Mouse (Mus musculus): ENCODE measurements around the gene Slc10a6.
A peak's percentile ranks its signal among the peaks of the same experiment; 100 is the strongest.

Gene Slc10a6

DNA sequence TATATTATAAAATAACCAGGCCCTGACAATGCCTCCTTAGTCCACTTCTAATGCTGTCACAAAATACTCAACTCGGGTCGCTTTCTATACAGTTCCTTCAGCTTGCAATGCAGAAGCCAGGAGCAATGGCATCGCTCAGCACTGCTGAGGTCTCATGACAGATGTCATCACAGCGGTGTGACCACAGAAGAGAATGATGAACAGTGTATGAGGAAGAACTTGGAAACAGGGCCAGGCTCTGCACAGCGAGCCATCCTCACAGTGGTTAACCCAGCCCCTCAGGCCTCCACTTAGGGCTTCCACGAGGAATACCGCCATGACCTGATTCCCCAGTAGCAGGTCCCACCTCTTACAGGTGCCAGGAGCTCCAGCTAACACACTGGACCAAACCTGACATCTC, 14.8 kb downstream of the Slc10a6 start:
- no peak for DNase-seq

DNA sequence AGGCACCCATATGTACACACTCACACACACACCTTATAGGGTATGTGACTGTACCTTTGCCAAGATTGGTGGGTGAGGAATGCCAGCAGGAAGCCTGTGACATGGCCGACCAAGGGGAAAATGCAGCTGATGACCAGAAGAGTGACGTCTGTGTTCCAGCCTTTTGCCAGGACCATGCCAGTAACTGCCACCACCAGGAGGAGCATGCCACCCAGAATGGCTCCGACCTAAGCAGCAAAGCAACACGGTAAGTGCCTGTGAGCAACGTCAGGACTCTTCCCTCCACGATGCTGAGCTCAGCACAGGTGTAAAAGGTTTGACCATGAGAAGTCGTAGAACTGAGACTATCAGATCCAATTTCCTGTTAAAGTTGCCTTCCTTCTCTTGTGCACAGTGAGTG, 16.9 kb downstream of the Slc10a6 start:
- DNase-seq, result no peak

DNA sequence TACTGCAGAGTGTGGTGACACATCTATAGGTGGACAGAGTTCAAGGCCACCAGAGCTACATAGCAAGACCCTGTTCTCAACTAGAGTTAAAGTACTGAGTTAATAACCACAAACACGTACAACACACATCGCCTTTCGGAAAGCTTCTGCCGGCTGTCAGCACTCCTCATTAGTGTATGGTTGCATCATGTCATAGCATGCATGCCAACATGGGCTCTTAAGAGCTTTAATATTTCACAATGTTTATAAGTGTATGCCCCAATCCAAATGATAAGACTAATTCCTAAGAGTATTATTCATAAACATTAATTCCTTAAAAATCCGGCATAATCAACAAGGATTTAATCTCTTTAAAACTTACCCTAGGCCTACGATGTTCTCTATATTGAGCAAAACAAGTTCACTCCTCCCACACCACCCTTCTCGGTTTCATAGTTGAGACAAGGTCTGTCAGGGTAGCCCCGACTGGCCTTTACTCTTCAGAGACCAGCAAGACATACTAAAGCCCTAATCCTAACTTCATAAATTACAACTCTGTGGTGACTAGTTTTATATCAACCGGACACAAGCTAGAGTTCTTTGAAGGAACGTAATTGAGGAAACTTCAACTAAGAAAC, 18.2 kb downstream of the Slc10a6 start:
- DNase-seq, result peak; percentile 47

DNA sequence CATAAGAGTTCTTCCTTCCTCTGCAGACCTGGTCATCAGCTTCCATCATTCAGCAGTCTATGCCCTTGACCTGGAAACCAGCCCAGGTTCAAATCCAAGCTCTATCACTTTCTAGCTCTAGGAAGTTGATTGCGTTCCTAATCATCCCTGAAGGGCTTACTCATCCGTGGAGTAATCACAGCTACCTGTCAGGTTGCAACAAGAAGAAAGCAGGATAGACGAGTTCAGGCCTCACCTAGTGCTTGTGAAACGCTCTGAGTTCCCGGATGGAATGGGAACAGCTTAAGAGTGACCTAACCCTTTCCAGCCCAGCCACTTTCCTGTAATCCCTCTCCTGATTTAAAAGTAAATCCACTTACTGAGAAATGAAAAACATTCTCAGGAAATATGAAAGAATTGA, 19.1 kb downstream of the Slc10a6 start:
- no peak for DNase-seq

DNA sequence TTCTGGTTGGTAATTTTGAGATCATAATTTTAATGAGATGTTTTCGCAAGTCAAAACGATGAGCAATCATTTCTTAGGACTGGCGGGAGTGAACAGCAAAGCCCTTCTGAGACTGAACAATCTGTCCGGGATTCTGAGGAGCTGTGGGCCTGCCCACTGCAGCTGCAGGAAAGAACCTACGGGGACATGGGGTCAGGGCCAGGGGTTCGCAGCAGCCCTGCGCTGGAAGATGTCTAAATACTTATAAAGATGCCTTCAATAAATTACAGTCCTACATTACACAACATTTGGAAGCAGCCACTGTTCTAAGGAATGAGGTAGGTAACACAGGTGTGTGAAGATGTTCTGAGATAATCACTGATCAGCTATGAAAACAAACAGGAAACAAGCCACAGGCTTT, 23.5 kb downstream of the Slc10a6 start:
- no peak for DNase-seq

DNA sequence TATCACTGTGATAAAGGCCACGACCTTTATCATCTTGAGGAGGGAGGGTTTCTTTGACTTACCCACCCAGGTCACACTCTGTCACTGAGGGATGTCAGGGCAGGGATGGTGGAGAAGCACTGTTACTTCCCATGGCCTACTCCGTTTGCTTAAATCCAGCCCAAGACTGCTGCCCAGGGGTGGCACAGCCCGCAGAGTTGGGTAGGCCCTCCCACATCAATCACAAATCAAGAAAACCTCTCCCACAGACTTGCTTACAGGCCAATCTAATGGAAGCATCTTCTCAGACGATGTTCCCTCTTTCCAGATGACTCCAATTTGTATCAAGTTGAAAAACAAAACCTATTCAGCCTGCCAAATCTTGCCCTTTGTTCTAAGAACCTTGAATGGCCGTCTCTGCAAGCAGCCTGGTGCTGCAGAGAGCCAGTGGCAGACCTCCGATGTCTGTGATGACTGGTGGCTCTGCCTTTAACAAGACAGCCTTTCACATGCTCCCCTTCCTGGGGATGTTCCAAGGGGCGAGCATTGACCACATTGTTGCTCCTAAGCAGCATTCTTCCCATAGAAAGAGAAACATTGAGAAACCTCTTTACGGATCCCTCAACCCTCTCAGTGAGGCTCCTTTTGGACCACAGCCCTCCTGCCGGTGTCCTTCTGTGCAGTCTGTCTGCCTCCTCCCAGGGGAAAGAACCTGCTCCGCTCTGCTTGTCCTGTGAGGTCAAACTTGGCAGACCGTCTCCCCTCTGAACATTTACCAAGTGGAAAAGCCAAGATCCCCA, 25.9 kb downstream of the Slc10a6 start:
- peak; percentile 35 for DNase-seq

DNA sequence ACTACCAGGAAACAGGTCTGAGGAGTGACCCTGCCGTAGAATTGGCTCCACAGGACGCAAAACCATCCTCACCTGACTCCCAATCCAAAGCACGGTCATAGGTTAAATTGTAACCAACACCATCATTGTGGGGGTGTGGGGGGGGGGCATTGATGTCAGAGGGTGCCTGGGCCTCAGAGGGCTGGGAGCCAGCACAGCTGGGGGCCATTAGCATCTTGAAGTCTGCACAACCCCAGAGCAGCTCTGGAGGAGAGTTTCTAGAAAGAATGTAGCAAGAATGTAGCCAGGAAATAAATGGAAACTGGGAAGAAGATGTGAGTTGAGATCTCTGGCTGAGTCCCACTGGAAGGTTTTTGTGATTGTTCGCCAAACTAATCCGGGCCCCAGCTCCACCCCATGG, 30.3 kb downstream of the Slc10a6 start:
- no peak for DNase-seq

DNA sequence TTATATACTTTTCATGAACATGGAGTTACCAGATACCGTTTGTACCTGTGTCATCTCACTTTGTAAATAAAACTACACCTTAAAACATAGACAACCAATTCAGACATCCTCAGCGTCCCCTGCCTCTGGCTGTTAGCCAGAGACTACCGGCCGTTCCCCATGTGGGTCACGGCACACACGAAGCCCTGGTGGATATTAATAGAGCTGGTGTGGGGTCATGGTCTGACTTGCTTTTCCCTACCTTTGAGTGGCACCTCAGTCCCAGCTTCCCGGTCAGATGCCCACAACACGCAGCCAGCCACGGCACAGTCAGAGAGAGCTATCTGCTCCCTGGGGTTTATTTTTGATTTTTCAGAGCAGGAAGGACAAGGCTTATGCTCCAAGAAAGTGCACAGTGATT, 30.9 kb downstream of the Slc10a6 start:
- DNase-seq, result no peak

DNA sequence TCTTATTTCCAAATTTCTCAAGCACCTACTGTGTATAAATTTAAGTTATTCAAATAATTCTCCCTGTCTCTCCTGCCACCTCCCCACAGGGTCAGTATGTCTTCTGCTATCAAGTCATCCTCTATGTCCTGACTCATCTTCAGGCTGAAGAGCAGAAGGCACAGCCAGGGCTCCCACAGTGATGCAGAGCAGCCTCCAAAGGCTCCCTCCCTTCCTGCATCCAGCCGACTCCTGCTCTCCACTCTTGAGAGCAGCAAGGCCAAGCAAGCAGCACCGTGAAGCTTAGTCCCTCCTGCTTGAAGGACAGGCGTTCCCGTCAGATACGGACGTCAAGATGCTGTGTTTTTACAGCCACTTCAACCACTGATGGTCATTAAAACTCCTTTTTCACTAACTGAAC, 31.6 kb downstream of the Slc10a6 start:
- no peak for DNase-seq

DNA sequence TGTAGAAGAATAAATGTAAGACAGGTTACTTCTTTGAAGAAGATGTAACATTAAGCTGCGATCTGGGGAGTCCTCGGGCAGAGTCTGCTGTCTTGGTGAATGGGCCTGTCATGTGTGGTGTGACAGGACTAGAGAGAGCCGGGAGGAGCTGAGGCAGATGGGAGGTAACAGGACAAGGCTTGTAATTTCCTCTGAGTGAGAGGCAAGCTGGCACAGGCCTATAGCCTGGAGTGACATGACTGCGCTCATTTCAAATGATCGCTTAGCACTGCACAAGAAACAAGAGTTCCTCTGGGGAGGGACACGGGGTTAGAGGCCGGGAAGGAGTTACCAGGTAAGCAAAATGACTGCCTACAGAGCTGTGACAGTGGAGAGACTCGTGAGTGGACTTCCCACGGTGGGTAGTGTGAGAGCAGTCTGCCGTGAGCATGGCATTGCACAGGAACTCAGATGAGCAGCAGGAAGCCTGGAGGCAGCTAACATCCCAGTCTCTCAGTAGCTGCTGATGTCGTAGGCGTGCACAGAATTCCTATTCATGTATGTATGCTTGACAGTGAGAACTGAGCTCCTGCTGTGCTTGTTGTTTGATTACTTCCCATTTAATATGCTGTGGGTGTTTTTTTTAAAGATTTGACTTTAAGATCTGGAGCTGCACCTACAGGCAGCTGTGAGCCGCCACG, 32.6 kb downstream of the Slc10a6 start:
- DNase-seq, result no peak

DNA sequence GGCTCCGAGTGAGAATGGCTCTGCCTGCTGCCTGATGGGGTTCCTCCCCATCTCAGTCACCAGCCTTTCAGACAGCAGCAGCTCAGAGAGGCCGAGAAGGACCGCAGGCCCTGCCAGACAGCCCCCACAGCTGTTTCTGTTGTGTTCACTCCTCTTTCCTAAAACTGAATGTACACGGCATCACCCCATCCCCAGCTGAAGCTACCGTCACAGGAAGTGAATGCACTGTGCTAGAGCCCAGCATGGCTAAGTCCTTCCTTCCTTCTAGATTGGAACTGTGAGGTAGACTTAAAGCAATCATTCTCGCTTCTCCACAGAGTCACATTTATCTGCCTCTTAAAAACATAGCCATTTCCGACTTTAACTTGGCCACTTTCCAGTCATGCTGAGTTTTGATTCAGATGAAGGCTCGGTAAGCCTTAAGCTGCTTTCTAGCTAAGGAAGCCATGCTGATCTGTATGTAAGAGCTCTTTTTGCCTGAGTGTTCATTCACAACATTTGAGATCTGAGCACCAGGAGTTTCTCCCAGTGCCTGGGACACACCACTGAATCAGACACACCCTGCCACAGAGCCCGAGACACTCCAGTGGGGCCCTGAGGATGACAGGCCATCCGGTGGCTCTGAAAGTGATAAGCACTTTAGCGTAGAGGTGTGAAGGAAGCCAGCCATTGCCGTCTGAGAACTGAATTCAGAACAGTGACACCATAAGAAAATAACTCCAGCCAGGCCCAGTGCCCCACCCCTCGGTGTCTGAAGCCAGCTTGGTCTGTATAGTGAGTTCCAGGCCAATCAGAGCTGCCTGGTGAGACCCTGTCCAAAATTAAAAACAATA, 33.6 kb downstream of the Slc10a6 start:
- DNase-seq, result no peak

DNA sequence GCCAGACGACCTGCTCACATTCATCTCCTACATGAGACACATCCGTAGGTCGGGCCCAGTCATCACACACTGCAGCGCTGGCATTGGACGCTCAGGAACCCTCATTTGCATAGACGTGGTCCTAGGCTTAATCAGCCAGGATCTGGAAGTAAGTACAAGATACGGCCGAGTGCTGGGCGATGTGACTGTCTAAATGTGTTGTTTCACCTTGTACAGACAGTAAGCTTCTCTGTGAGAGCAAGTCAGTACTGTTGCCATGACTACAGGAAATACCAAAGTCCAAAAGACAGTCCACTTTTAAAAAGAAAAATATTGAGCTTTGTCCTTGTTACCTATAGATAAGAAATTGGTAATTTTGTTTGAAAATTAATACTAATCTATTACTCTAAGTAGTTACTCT, 35.6 kb downstream of the Slc10a6 start:
- DNase-seq, result no peak

DNA sequence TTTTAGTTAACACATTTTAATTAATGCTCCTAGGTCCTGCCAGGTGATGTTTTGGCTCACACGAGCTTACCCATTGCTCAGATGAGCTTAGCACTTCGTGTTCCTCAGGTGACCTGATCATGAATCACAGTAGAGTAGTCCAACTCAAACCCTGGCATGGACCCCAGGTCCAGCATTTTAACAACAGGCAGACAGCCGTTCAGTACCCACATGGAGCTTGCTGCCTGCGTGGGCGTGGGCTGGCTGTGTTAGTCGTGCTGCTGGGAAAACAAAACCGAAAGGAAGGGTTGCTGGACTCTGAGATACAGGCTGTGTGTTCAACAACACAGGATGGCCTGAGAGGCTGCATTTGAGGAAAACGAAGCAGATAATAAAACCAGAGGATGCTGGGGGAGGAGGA, 36.5 kb downstream of the Slc10a6 start:
- no peak for DNase-seq

DNA sequence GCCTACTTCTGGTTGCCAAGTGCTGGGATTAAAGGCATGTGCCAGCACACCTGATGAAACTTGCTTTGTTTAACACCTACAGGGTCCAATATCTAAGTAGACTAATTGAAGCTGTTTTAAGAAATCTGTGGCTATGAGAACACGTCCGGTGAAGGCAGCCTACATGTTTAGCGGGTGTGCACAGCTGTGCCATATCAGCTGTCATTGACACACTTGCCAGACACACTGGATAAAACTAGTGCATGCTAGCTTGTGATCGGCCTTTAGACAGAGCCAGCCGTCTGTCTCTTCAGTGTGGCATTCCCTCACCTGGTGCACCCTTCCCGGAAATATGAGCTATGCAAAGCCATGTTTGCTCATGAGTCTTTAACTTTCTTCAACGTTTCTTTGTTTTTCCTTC, 37.4 kb downstream of the Slc10a6 start:
- DNase-seq, result no peak

DNA sequence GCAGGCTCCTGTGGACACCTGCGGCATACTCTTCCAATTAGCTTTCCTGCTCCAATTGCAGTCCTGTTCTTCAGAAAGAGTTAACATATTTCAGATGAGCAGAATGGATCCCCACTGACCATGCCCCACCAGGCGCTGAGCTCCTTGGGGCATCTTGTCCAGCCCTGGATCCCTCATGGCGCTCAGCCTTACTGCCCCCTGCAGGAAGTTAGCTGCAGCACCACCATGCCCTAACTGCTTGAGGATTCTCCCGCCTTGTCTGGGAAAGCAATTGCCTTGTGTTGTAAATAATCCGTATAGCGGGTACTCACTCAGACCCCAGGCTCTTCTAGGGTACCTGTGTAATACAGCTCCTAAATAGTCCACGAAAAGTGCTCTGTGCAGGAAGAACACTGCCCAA, 42.0 kb downstream of the Slc10a6 start:
- no peak for DNase-seq

DNA sequence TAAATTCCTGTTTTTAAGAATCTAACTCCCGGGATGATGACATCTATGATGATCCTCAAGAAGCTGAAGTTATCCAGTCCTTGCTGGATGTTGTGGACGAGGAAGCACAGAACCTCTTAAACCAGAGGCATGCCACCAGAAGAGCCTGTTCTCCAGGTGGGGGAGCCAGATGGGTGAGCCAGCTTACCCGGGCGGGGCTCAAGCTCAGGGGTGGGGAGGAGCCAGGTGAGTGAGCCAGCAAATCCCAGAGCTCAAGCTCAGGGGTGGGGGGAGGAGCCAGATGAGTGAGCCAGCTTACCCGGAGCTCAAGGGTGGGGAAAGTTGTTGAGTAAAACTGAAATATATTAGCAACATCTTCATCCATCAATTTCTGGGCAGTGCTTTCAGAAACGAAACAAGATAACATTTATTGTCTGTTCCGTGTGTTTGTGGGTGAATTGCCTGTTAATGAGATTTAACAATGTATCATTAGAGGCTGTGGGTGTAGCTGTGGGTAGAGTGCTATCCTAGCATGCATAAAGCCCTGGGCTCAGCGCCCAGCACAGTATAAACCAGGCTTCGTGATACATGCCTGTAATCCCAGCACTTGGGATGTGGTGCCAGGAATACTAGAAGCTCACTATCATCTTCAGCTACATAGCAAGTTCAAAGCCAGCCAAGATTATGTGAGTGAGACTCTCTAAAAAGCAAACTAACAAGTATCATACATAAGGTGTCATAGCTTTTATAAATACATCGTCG, 49.4 kb downstream of the Slc10a6 start:
- DNase-seq, result peak; percentile 41

DNA sequence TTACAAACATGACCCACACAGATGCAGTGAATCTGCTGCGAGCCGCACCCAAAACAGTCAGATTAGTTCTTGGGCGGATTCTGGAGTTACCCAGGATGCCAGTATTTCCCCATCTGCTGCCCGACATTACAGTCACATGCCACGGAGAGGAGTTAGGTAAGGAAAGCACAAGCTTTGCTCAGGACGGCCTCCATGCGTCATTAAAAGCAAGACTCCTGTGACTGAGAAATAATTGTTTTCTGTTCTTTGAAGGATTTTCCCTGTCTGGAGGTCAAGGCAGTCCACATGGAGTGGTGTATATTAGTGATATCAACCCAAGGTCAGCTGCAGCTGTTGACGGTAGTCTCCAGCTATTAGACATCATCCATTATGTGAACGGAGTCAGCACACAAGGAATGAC, 59.8 kb downstream of the Slc10a6 start:
- no peak for DNase-seq

DNA sequence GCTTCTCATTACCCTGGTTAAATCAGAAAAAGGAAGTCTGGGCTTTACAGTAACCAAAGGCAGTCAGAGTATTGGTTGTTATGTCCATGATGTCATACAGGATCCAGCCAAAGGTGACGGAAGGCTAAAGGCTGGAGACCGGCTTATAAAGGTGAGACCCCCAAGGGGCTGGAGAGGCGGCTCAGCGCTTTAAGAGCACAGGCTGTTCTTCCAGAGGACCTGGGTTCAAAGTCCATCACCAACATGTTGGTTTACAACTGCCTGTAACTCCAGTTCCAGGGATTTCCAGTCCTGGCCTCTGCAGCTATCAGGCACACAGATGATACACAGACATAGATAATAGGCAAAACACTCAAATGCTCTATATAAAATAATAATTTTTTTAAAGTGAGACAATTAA, 61.2 kb downstream of the Slc10a6 start:
- no peak for DNase-seq

DNA sequence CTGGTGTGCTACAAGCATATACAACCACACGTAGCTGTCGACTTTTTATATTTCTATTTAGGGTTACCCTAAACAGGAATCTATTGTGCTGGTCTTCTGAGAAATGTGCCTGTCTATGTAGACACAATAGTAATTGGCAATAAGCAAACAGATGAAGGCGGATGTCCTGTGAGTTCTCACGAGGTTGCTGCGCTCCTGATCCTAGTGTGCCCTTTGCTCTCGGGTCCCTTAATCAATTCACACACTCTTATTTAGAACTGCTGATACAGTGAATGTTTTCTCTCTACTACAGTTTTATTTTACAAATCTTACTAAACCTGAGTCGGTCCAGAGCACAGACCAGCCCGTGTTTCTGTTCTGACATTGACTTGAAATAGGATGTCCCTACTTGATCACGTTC, 68.7 kb downstream of the Slc10a6 start:
- DNase-seq, result no peak

Measured in lung, postnatal 10 days (tissue).